Mouse (Mus musculus) CH12F3 (cell line): ENCODE results near the gene Lyrm7.

Experiments
- in situ Hi-C: fragments of 300-500 bp; cut with MboI; formaldehyde crosslinking; loops from 2 replicates; pipeline ENCODE4 v1.14.3; 2020; ENCODE audit warnings: low sequenced_read_pairs

Lyrm7 gene

GRCm38 (mm10) chr11:54806891-54807290 lies 53.8 kb downstream of the Lyrm7 start:
- in situ Hi-C loops = no loop called here

- in situ Hi-C loops = no loop called here
These were observed 55.5 kb downstream of the Lyrm7 start for GRCm38 (mm10) chr11:54805196-54805595.

GRCm38 (mm10) chr11:54802621-54803020 lies 58.1 kb downstream of the Lyrm7 start:
- in situ Hi-C loops = no loop called here

- in situ Hi-C loops = no loop called here
These were observed 58.7 kb downstream of the Lyrm7 start for GRCm38 (mm10) chr11:54801791-54802558.

- in situ Hi-C loops = no loop called here
These were observed 64.2 kb downstream of the Lyrm7 start for GRCm38 (mm10) chr11:54796551-54796950.

GRCm38 (mm10) chr11:54794678-54795077 lies 66.0 kb downstream of the Lyrm7 start:
- in situ Hi-C loops = no loop called here

GRCm38 (mm10) chr11:54793173-54793572 lies 67.5 kb downstream of the Lyrm7 start:
- in situ Hi-C loops = no loop called here

- in situ Hi-C loops = no loop called here
These were observed 69.3 kb downstream of the Lyrm7 start for GRCm38 (mm10) chr11:54791458-54791857.

GRCm38 (mm10) chr11:54787488-54788474 lies 72.9 kb downstream of the Lyrm7 start, which contains the start of gene Cdc42se2:
Gene Cdc42se2, minus strand, starts transcription at chr11:54787675.
- in situ Hi-C loops = no loop called here

- in situ Hi-C loops = no loop called here
These were observed 73.7 kb downstream of the Lyrm7 start for GRCm38 (mm10) chr11:54786858-54787487.

GRCm38 (mm10) chr11:54785566-54785965 lies 75.2 kb downstream of the Lyrm7 start:
- in situ Hi-C loops = no loop called here

- in situ Hi-C loops = no loop called here
These were observed 76.3 kb downstream of the Lyrm7 start for GRCm38 (mm10) chr11:54784436-54784835.

- in situ Hi-C loops = no loop called here
These were observed 78.5 kb downstream of the Lyrm7 start for GRCm38 (mm10) chr11:54782253-54782652.

GRCm38 (mm10) chr11:54779946-54780345 lies 80.8 kb downstream of the Lyrm7 start:
- in situ Hi-C loops = no loop called here

- in situ Hi-C loops = no loop called here
These were observed 82.4 kb downstream of the Lyrm7 start for GRCm38 (mm10) chr11:54778131-54778844.

- in situ Hi-C loops = no loop called here
These were observed 83.2 kb downstream of the Lyrm7 start for GRCm38 (mm10) chr11:54777387-54778130.
